Mouse (Mus musculus) hindbrain, embryonic 12.5 days (tissue): ENCODE measurements around the gene Ccdc66. TPM values are rescaled to one million over a fixed set of nuclear protein-coding genes. Genes with fewer than 3 reads are reported as not detected.

Experiments
- ATAC-seq: fragments of 200-750 bp; cut with Nextera tagmentation; 2 replicates; pipeline ENCODE4 v1.8.0; 2017; ENCODE audit warnings: moderate TSS enrichment; ENCODE audit not compliant: low FRiP score
- H3K27ac ChIP-seq: fragments of 300-500 bp; sonication (generic); 2 replicates; pipeline ENCODE4 v1.5.1; 2016; ENCODE audit warnings: mild to moderate bottlenecking
- H3K27me3 ChIP-seq: fragments of 300-500 bp; sonication (generic); 2 replicates; pipeline ENCODE4 v1.6.1; 2016; ENCODE audit warnings: mild to moderate bottlenecking
- H3K36me3 ChIP-seq: fragments of 300-500 bp; sonication (generic); 2 replicates; pipeline ENCODE4 v1.6.1; 2016; ENCODE audit warnings: mild to moderate bottlenecking
- H3K4me1 ChIP-seq: fragments of 300-500 bp; sonication (generic); 2 replicates; pipeline ENCODE4 v1.6.1; 2016
- H3K4me2 ChIP-seq: fragments of 300-500 bp; sonication (generic); replicated peaks from 2 replicates; pipeline ENCODE4 v1.6.1; 2016; ENCODE audit warnings: mild to moderate bottlenecking
- H3K4me3 ChIP-seq: fragments of 300-500 bp; sonication (generic); 2 replicates; pipeline ENCODE4 v1.5.1; 2016; ENCODE audit warnings: mild to moderate bottlenecking
- H3K9ac ChIP-seq: fragments of 300-500 bp; sonication (generic); 2 replicates; pipeline ENCODE4 v1.6.1; 2016; ENCODE audit warnings: mild to moderate bottlenecking, moderate library complexity
- H3K9me3 ChIP-seq: fragments of 300-500 bp; sonication (generic); replicated peaks from 2 replicates; pipeline ENCODE4 v1.6.1; 2016; ENCODE audit warnings: mild to moderate bottlenecking
- WGBS: fragments of 180-500 bp; shearing (Covaris S2); methylation state at CpG from one replicate; pipeline ENCODE4 v1.1.7; 2016; 5-methylcytosine and 5-hydroxymethylcytosine counted together
- polyA plus RNA-seq: library from polyadenylated mRNA; unstranded; fragments of >200 nt; fragmentation: Nextera tagmentation; extraction: Ambion mirVana; gene quantifications from 2 replicates; pipeline ENCODE4 v1.2.1, GENCODE M21; 2016

The Ccdc66 gene
- polyA plus RNA-seq, 1 experiment from 2014 or later: 15.0 TPM

- no peaks in the 10 kb centered on the region for H3K4me1 ChIP-seq
- no peaks in the 10 kb centered on the region for H3K27me3 ChIP-seq
- ATAC-seq: no peak
- H3K4me2 ChIP-seq: no peak overlapping the region
- H3K9me3 ChIP-seq: no peaks in the 10 kb centered on the region
- WGBS: 100% methylated on average over 1 of the region's 1 CpGs
- H3K9ac ChIP-seq: no peak overlapping the region
- H3K36me3 ChIP-seq: peaks cover 22% of the 10 kb centered on the region
- no peak overlapping the region for H3K27ac ChIP-seq
- no peak overlapping the region for H3K4me3 ChIP-seq
These were observed 72.1 kb downstream of the Ccdc66 start for GRCm38 (mm10) chr14:27436116-27436515.

GRCm38 (mm10) chr14:27432064-27432463 lies 76.2 kb downstream of the Ccdc66 start:
- Histone ChIP-seq H3K9ac (no peak overlapping the region), H3K36me3 (peaks cover 22% of the 10 kb centered on the region), H3K4me1 (peaks cover 4% of the 10 kb centered on the region), H3K4me3 (no peak overlapping the region), H3K27ac (no peak overlapping the region), H3K4me2 (no peak overlapping the region), H3K9me3 (peaks cover 8% of the 10 kb centered on the region; the same call in 1 of the 2 replicates), H3K27me3 (no peaks in the 10 kb centered on the region)
- WGBS: 98% methylated on average over 2 of the region's 2 CpGs
- ATAC-seq: no peak

Other genes starting within 250 kb of the Ccdc66 start
- gene Fam208a, start 79.6 kb downstream of the Ccdc66 start, polyA plus RNA-seq: 22.7 and 24.0 TPM in 2 replicates
- 36.0 and 39.4 TPM in 2 replicates for gene Erc2, start 114.0 kb upstream of the Ccdc66 start, polyA plus RNA-seq